Mouse (Mus musculus): ENCODE measurements around the gene Ssx2ip. TPM values are rescaled to one million over a fixed set of nuclear protein-coding genes. Genes with fewer than 3 reads are reported as not detected.

Ssx2ip gene
- polyA plus RNA-seq, 1 experiment = 12.2 TPM

DNA sequence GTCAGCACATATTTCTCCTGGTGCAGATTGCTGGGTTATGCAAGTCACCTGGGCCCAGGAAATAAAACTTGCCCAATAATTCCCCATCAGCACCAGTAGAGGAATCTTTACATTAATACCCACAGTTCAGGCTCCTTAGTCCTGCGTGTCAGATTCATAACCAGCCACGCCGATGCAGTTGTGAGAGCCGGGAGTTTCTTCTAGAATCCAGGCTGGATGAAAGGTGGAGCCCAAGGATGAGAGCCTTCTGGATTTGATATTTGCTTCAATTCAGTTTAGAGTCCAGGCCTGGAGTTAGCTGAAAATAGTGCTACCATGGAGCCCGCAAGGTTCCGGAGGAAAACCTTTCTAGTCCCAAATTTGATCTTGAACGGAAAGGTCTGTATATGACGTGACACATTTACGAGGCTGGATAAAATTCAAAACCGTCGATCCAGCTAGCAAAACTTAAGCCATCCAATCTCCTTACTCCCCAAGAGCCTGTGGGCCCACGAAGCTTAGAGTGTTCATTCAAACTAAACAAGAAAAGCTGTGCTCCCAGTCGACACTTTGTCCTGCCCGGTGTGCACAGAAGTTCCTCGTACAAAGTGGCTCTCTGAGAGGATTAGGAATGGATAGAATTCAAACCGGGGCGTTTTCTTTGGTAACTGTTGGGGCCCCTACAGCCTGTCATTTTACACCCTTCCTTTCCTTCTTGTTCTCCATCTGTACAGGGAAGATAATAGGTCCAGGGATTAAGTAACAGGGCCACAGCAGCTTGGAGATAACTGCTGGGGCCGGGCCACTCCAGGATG is 968 bp downstream of the Ssx2ip start:
- peak; percentile 42 for DNase-seq (ENCODE audit: low read depth)
- no peak for TF ChIP-seq CTCF (IDR thresholded peaks at IDR 0.05; ENCODE audit: borderline replicate concordance, extremely low read depth, insufficient read depth, insufficient read length)
- no peak for TF ChIP-seq POLR2A (IDR thresholded peaks at IDR 0.05; ENCODE audit: borderline replicate concordance, extremely low read depth, insufficient read depth, insufficient read length, poor library complexity, severe bottlenecking)

- no peak for TF ChIP-seq CTCF (IDR thresholded peaks at IDR 0.05; ENCODE audit: borderline replicate concordance, extremely low read depth, insufficient read depth, insufficient read length)
- TF ChIP-seq POLR2A (IDR thresholded peaks at IDR 0.05; ENCODE audit: borderline replicate concordance, extremely low read depth, insufficient read depth, insufficient read length, poor library complexity, severe bottlenecking) = no peak
- DNase-seq (ENCODE audit: low read depth) = no peak
These were observed 1.5 kb downstream of the Ssx2ip start for GRCm38 (mm10) chr3:146406007-146406341.

- TF ChIP-seq CTCF (IDR thresholded peaks at IDR 0.05; ENCODE audit: borderline replicate concordance, extremely low read depth, insufficient read depth, insufficient read length) = no peak
- no peak for TF ChIP-seq POLR2A (IDR thresholded peaks at IDR 0.05; ENCODE audit: borderline replicate concordance, extremely low read depth, insufficient read depth, insufficient read length, poor library complexity, severe bottlenecking)
- DNase-seq (ENCODE audit: low read depth) = no peak
These were observed 2.8 kb downstream of the Ssx2ip start for GRCm38 (mm10) chr3:146407086-146407721.

- TF ChIP-seq POLR2A (IDR thresholded peaks at IDR 0.05; ENCODE audit: borderline replicate concordance, extremely low read depth, insufficient read depth, insufficient read length, poor library complexity, severe bottlenecking) = no peak
- TF ChIP-seq CTCF (IDR thresholded peaks at IDR 0.05; ENCODE audit: borderline replicate concordance, extremely low read depth, insufficient read depth, insufficient read length) = no peak
- DNase-seq (ENCODE audit: low read depth) = no peak
These were observed 5.7 kb downstream of the Ssx2ip start for GRCm38 (mm10) chr3:146410114-146410513.

- no peak for TF ChIP-seq POLR2A (IDR thresholded peaks at IDR 0.05; ENCODE audit: borderline replicate concordance, extremely low read depth, insufficient read depth, insufficient read length, poor library complexity, severe bottlenecking)
- TF ChIP-seq CTCF (IDR thresholded peaks at IDR 0.05; ENCODE audit: borderline replicate concordance, extremely low read depth, insufficient read depth, insufficient read length) = no peak
- peak; percentile 63 for DNase-seq (ENCODE audit: low read depth)
These were observed 7.6 kb downstream of the Ssx2ip start for GRCm38 (mm10) chr3:146412008-146412407.

- DNase-seq (ENCODE audit: low read depth) = no peak
- no peak for TF ChIP-seq CTCF (IDR thresholded peaks at IDR 0.05; ENCODE audit: borderline replicate concordance, extremely low read depth, insufficient read depth, insufficient read length)
- TF ChIP-seq POLR2A (IDR thresholded peaks at IDR 0.05; ENCODE audit: borderline replicate concordance, extremely low read depth, insufficient read depth, insufficient read length, poor library complexity, severe bottlenecking) = no peak
These were observed 8.0 kb downstream of the Ssx2ip start for GRCm38 (mm10) chr3:146412480-146412879.

GRCm38 (mm10) chr3:146413016-146413415 is 8.6 kb downstream of the Ssx2ip start:
- TF ChIP-seq POLR2A (IDR thresholded peaks at IDR 0.05; ENCODE audit: borderline replicate concordance, extremely low read depth, insufficient read depth, insufficient read length, poor library complexity, severe bottlenecking) (no peak), CTCF (IDR thresholded peaks at IDR 0.05; ENCODE audit: borderline replicate concordance, extremely low read depth, insufficient read depth, insufficient read length) (no peak)
- DNase-seq (ENCODE audit: low read depth) = no peak

DNA sequence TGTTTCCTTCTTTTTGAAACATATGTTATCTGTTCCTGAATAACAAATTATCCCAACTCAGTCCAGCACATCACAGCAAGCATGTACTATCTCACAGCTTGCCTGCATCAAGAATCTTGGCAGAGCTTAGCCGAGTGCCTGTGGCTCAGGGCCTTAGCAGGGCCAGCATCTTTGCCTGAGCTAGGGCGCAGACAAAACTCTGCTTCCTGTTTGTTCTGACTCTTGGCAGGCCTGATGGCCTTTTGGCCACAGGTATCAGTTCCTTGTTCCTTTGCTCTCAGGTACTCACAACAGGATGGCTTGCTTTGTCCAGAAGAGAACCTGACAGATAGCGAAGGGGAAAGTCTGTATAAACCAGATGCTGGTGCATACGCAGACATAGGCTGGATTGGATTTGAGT is 9.6 kb downstream of the Ssx2ip start:
- DNase-seq (ENCODE audit: low read depth) = no peak
- TF ChIP-seq CTCF (IDR thresholded peaks at IDR 0.05; ENCODE audit: borderline replicate concordance, extremely low read depth, insufficient read depth, insufficient read length) (no peak), POLR2A (IDR thresholded peaks at IDR 0.05; ENCODE audit: borderline replicate concordance, extremely low read depth, insufficient read depth, insufficient read length, poor library complexity, severe bottlenecking) (no peak)

DNA sequence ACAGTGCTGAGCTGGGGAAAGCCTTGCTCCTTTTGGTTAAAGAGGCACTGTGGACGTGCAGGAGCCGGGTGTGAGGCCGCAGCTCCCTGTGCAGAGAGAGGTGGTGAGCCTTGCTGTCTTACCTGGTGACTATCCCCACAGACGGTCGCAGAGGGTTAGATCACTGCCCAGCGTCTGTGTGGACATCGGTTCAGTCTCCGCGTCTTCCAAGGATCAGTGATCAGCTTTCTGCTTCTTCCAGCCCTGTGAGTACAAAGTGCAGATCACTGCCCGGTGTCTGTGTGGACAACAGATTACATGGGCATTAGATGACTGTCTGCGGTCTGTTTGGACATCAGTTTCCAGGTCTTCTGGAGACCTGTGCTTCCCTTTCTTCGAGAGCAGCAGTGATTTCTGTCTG is 10.1 kb downstream of the Ssx2ip start:
- TF ChIP-seq CTCF (IDR thresholded peaks at IDR 0.05; ENCODE audit: borderline replicate concordance, extremely low read depth, insufficient read depth, insufficient read length) = no peak
- no peak for TF ChIP-seq POLR2A (IDR thresholded peaks at IDR 0.05; ENCODE audit: borderline replicate concordance, extremely low read depth, insufficient read depth, insufficient read length, poor library complexity, severe bottlenecking)
- DNase-seq (ENCODE audit: low read depth) = no peak

DNA sequence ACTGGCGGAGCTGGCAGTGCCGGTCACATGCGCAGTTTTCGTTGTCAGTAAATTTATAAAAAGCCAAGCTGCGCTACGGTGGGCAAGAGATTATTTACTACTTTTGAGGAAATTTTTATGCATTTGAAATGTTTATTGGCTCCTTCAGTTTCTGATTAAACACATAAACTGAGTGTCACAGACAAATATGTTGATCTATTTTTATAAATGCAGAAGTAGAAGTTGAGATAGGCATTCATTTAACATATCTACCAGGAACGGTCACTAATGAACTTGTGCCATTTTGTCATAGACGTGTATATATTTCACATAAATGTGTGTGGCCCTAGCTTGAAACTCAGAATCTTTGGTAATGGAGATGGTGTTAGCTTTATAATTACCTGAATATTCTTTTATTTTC is 13.4 kb downstream of the Ssx2ip start:
- no peak for TF ChIP-seq CTCF (IDR thresholded peaks at IDR 0.05; ENCODE audit: borderline replicate concordance, extremely low read depth, insufficient read depth, insufficient read length)
- no peak for TF ChIP-seq POLR2A (IDR thresholded peaks at IDR 0.05; ENCODE audit: borderline replicate concordance, extremely low read depth, insufficient read depth, insufficient read length, poor library complexity, severe bottlenecking)
- no peak for DNase-seq (ENCODE audit: low read depth)

DNA sequence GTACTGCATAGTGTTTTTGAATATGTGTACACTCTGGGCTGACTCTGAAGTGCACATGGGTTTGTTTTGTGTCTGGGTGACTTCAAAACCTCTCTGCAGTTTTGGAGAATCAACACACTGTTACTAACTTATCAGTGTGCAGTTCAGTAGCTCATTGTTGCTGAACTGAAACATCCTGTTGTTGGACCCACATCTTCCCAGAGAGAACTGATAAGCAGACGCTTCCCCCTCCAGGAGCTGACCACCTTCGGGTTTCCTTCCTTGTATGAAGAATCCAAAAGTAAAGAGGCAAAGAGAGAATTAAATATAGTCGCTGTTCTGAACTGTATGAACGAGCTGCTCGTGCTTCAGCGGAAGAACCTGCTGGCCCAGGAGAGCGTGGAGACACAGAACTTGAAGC is 14.5 kb downstream of the Ssx2ip start:
- no peak for TF ChIP-seq CTCF (IDR thresholded peaks at IDR 0.05; ENCODE audit: borderline replicate concordance, extremely low read depth, insufficient read depth, insufficient read length)
- no peak for TF ChIP-seq POLR2A (IDR thresholded peaks at IDR 0.05; ENCODE audit: borderline replicate concordance, extremely low read depth, insufficient read depth, insufficient read length, poor library complexity, severe bottlenecking)
- no peak for DNase-seq (ENCODE audit: low read depth)

GRCm38 (mm10) chr3:146419534-146419933 is 15.1 kb downstream of the Ssx2ip start:
- TF ChIP-seq CTCF (IDR thresholded peaks at IDR 0.05; ENCODE audit: borderline replicate concordance, extremely low read depth, insufficient read depth, insufficient read length) (no peak), POLR2A (IDR thresholded peaks at IDR 0.05; ENCODE audit: borderline replicate concordance, extremely low read depth, insufficient read depth, insufficient read length, poor library complexity, severe bottlenecking) (no peak)
- DNase-seq (ENCODE audit: low read depth) = no peak
